Mouse (Mus musculus): ENCODE results near the gene Fabp2.
"Not testable (repeated sequence)": the region's sequence is repeated elsewhere in the genome, so short reads cannot be mapped to it uniquely, and the experiment has no call there.

Fabp2 gene

DNA sequence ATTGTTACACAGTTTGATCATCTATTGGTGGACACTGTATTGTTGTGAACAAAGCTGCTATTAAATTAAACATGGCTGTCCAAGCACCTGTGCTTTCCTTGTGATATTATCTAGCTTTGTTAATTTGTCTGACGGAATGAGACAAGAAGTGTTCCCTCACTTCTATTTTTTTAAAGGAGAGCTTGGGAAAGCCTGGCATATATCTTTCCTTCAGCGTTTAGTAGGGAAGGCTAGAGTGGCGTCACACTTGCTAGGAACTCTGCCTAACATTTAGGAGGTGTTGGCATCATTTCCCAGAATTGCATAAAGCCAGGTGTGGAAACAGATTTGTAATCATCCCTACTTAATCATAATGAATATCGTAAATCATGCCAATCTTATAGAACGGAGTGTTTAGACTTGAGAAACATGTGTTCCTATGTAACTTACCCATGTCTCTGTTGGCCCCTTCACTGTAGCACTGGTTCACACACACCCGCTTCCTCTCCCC, 21.4 kb downstream of the Fabp2 start:
- in situ Hi-C loops (cut with MboI; ENCODE audit: low pct_unique_long_range_greater_than_20kb in 1 of 2, low sequenced_read_pairs in 2 of 2, unreplicated experiment in 1 of 2): no loop called here

GRCm38 (mm10) chr3:122918672-122919071, 23.8 kb downstream of the Fabp2 start:
- in situ Hi-C loops (cut with MboI; ENCODE audit: low pct_unique_long_range_greater_than_20kb in 1 of 2, low sequenced_read_pairs in 2 of 2, unreplicated experiment in 1 of 2): no loop called here

GRCm38 (mm10) chr3:122919260-122919659, 24.4 kb downstream of the Fabp2 start, which contains the start of gene Gm10959:
Gene Gm10959, minus strand, starts transcription at chr3:122919360.
- in situ Hi-C loops (cut with MboI; ENCODE audit: low pct_unique_long_range_greater_than_20kb in 1 of 2, low sequenced_read_pairs in 2 of 2, unreplicated experiment in 1 of 2): no loop called here

DNA sequence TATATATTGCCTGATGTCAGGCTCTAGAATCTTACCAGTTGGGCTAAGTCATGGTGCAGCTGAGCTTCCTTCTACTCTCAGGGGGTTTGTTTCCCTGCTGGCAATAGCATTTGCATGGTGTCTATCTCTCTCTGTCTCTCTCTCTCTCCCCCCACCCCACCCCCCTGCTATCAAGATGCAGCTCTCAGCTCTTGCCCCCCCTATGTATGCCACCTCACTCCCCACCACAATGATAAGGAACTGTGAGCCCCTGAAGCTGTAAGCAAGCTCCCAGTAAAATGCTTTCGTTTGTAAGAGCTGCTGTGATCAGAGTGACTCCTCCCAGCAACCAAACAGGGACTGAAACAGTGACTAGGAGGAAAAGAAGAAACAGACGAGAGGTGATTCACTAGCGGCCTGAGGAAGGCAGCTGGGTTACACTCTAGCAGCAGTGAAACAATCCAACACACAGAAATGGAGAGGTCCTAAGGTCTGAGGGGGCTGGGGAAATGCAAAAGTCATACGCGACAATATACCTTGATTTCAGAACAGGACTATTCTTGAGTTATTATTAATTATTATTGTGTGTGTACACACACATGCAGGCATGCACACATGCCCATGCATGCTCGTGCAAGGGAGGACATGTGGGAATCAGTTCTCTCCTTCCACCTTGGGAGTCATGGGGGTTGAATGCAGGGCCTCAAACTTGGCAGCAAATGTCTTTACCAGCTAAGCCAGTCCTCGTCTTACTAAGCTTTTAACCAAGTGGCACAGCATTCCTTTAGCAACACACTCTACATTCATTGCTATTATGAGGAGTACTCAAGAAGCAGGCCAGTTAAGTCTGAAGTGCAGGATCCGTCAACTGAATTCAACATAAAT, 25.9 kb downstream of the Fabp2 start:
- in situ Hi-C loops (cut with MboI; ENCODE audit: low pct_unique_long_range_greater_than_20kb in 1 of 2, low sequenced_read_pairs in 2 of 2, unreplicated experiment in 1 of 2): no loop called here

DNA sequence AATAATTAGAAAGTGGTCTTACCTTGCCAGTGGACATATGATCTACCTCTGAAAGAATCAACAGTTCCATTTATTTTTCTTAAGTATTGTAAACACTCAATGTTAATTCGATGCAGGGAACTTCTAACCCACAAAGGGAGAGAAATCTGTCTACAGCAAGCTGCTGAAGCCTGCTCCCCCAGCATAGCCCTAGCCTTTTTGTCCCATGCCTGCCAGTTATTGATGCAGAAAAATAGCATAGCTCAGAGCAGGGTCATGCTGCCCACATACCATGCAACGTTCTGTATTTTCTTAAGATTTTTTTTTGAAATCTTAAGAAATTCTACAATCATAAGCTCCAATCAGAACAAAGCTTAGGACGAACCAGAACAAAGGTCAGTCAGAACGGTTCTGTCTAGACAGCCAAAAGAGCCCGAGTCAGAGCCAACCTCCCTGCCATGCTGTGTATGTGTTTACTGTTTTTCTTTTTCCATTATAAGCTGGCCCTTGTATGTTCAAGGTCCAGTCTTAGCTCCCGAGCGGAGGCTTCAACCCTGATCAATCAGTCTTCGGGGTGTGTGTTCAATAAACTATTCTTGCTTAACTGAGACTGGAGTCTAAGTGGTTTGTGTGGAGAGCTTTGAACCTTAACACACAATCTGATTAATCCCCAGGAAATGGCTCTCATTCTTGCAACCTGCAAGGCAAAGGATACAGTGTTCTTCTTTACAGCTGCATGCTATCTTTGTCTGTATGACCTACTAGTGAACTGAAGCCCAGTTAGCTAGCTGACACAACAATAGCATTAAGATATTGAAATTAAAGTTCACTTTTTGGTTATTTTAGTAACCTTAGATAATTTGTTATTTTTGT, 27.0 kb downstream of the Fabp2 start:
- in situ Hi-C loops (cut with MboI; ENCODE audit: low pct_unique_long_range_greater_than_20kb in 1 of 2, low sequenced_read_pairs in 2 of 2, unreplicated experiment in 1 of 2): no loop called here

DNA sequence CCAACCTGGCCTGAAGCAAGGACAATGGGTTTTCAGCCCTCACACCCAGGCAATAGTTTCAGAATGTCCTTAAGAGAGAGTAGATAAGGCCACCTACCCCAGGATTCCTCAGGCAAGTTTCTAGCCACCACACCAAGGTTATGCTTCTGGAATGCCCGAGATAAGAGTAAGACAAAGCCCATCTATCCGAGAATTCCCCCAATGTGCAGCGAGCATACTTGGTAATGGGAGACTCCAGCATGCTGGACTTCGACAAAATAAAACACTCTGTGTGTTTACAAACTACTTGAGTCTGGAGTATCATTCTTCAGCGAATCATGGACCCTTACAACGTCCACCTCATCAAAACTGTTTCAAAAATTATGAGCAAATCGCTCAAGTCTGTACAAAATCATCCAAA, 28.3 kb downstream of the Fabp2 start:
- in situ Hi-C loops (cut with MboI; ENCODE audit: low pct_unique_long_range_greater_than_20kb in 1 of 2, low sequenced_read_pairs in 2 of 2, unreplicated experiment in 1 of 2): no loop called here

DNA sequence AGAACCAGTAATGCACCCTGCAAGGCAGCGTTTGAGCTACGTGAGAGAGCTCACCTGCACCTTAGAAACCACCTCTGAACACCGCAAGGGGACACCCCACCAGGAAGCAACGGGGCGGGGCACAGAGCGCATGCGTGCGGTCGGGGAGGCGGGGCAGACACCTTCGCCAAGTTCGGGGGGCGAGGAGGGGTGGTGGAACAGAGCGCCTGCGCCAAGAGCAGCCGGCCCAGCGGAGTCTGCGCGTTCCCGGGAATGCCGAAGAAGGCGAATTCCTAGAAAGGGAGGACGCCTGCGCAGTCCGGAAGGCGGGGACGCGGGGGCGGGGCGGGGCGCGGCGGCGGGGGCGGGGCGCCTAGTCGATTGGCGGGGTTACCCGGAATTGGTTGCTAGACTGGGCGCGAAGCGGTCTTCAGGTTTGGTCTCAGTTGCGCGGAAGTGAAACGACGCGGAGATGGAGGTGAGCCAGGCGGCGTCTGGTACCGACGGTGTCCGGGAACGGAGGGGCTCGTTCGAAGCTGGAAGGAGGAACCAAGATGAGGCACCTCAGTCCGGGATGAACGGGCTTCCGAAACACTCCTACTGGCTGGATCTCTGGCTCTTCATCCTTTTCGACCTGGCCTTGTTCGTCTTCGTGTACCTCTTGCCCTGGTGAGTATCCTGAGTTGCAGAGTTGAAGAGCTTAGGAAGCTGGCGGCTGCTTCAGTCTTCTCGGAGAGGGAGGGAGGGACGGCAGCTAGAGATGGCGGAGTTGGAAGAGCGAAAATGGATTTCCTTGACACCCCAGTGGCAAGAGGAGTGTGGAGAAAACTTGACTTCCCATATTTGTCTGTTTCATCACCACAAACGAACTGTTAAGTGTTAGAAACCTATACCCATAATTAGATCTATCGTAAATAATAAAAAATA, 29.4 kb downstream of the Fabp2 start, which contains the start of gene 1810037I17Rik:
Gene 1810037I17Rik (plus strand): TSS at position 195 of the 906 bp plus-strand sequence.
- in situ Hi-C loops (cut with MboI; ENCODE audit: low pct_unique_long_range_greater_than_20kb in 1 of 2, low sequenced_read_pairs in 2 of 2, unreplicated experiment in 1 of 2): no loop called here

DNA sequence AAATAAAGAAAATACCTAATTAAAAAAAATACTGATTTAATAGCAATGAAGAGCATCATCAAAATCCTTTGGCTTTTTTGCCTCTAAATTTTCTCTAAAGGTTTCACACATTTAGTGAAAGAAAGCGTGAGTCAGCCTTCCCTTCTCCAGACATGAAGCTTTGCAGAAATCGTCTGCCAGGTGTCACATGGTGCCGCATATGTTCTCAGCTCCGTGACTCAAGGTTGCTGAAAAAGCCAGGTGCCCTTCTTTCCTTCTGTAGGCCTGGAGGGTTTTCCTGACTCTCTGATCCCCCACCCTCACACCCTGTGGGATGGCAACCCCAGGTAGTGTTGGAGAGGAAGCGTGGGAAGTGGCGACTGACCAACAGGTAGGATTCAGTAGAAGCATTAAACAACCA, 34.9 kb downstream of the Fabp2 start:
- in situ Hi-C loops (cut with MboI; ENCODE audit: low pct_unique_long_range_greater_than_20kb in 1 of 2, low sequenced_read_pairs in 2 of 2, unreplicated experiment in 1 of 2): no loop called here

- in situ Hi-C loops (cut with MboI; ENCODE audit: low pct_unique_long_range_greater_than_20kb in 1 of 2, low sequenced_read_pairs in 2 of 2, unreplicated experiment in 1 of 2): no loop called here
These were observed 37.6 kb downstream of the Fabp2 start for GRCm38 (mm10) chr3:122932466-122932865.

DNA sequence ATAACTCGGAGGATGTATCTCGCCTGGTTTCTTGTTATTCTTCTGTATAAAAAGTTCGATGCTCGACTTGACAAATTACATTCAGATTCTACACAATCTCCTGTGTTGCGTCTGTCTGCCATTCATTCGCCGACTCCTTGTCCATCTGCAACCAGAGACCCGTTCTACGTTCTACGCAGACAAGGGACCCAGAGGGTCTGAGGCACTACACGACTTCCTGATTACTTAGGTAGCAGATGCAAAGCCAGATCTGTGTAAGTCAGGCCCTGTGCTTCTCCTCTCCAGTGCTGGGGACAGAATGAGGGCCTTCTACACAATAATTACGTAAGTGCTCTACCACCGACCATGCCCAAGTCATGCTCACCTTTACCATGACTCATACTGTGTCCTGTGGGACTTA, 42.3 kb downstream of the Fabp2 start:
- in situ Hi-C loops (cut with MboI; ENCODE audit: low pct_unique_long_range_greater_than_20kb in 1 of 2, low sequenced_read_pairs in 2 of 2, unreplicated experiment in 1 of 2): not testable (repeated sequence)

- in situ Hi-C loops (cut with MboI; ENCODE audit: low pct_unique_long_range_greater_than_20kb in 1 of 2, low sequenced_read_pairs in 2 of 2, unreplicated experiment in 1 of 2): no loop called here
These were observed 44.3 kb downstream of the Fabp2 start for GRCm38 (mm10) chr3:122939215-122939614.

- in situ Hi-C loops (cut with MboI; ENCODE audit: low pct_unique_long_range_greater_than_20kb in 1 of 2, low sequenced_read_pairs in 2 of 2, unreplicated experiment in 1 of 2): no loop called here
These were observed 48.6 kb downstream of the Fabp2 start for GRCm38 (mm10) chr3:122943387-122943890.

Data from mouse embryonic stem cell (cell line).